Mouse (Mus musculus) heart, embryonic 10.5 days (tissue): ENCODE measurements around the gene Asz1. TPM values are rescaled to one million over a fixed set of nuclear protein-coding genes. Genes with fewer than 3 reads are reported as not detected.

Experiments used
- DNase-seq: peaks from one replicate; pipeline ENCODE4 v3.0.0-alpha.2; 2017; ENCODE audit warnings: low spot score
- H3K27ac ChIP-seq: fragments of 300-500 bp; sonication (generic); 2 replicates; pipeline ENCODE4 v1.5.1; 2016; ENCODE audit warnings: mild to moderate bottlenecking
- H3K27me3 ChIP-seq: fragments of 300-500 bp; sonication (generic); 2 replicates; pipeline ENCODE4 v1.6.1; 2016; ENCODE audit warnings: mild to moderate bottlenecking; ENCODE audit not compliant: poor library complexity, insufficient read depth, severe bottlenecking
- H3K36me3 ChIP-seq: fragments of 300-500 bp; sonication (generic); 2 replicates; pipeline ENCODE4 v1.6.1; 2016; ENCODE audit warnings: mild to moderate bottlenecking, moderate library complexity
- H3K4me1 ChIP-seq: fragments of 300-500 bp; sonication (generic); 2 replicates; pipeline ENCODE4 v1.6.1; 2016; ENCODE audit warnings: mild to moderate bottlenecking
- H3K4me3 ChIP-seq: fragments of 300-500 bp; sonication (generic); 2 replicates; pipeline ENCODE4 v1.5.1; 2016; ENCODE audit warnings: mild to moderate bottlenecking, moderate library complexity
- H3K9me3 ChIP-seq: fragments of 300-500 bp; sonication (generic); 2 replicates; pipeline ENCODE4 v1.6.1; 2016; ENCODE audit warnings: mild to moderate bottlenecking, moderate library complexity
- WGBS: fragments of 180-500 bp; shearing (Covaris S2); methylation state at CpG from one replicate; pipeline ENCODE4 v1.1.7; 2016; 5-methylcytosine and 5-hydroxymethylcytosine counted together
- polyA plus RNA-seq: library from polyadenylated mRNA; unstranded; fragments of >200 nt; fragmentation: Nextera tagmentation; extraction: Ambion mirVana; gene quantifications from 2 replicates; pipeline ENCODE4 v1.2.1, GENCODE M21; 2016

Gene Asz1
- polyA plus RNA-seq, 1 experiment from 2014 or later: 0.26 TPM

DNA sequence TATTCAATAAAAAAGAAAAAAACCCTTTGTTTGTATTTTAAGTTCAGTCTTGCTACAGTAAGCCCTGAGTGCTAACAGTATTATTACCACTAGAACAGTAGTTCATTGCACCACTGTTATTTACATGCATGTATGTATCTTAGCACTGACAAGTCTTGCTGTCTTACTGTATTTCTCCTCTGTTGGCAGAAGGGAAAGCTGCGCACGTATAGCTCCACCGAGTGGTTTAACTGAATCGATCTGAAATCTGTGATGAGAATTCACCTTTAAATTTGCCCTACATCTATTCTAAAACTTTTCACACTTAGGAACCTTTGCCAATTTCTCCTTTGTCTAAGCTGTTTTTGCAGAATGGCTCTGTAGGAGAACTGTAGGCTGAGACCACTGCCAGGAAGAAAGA, 64.6 kb downstream of the Asz1 start:
- H3K36me3 ChIP-seq: no peaks in the 10 kb centered on the region
- no peak for DNase-seq
- H3K4me1 ChIP-seq: no peaks in the 10 kb centered on the region
- no peak overlapping the region for H3K27ac ChIP-seq
- WGBS: 79% methylated on average over 4 of the region's 4 CpGs
- H3K27me3 ChIP-seq: no peaks in the 10 kb centered on the region
- H3K4me3 ChIP-seq: no peak overlapping the region
- H3K9me3 ChIP-seq: no peaks in the 10 kb centered on the region

GRCm38 (mm10) chr6:18043172-18043571, 65.7 kb downstream of the Asz1 start:
- no peaks in the 10 kb centered on the region for H3K4me1 ChIP-seq
- no peak overlapping the region for H3K27ac ChIP-seq
- H3K36me3 ChIP-seq: no peaks in the 10 kb centered on the region
- no peak overlapping the region for H3K4me3 ChIP-seq
- 75% methylated on average over 5 of the region's 5 CpGs for WGBS
- H3K9me3 ChIP-seq: no peaks in the 10 kb centered on the region
- no peaks in the 10 kb centered on the region for H3K27me3 ChIP-seq
- no peak for DNase-seq

DNA sequence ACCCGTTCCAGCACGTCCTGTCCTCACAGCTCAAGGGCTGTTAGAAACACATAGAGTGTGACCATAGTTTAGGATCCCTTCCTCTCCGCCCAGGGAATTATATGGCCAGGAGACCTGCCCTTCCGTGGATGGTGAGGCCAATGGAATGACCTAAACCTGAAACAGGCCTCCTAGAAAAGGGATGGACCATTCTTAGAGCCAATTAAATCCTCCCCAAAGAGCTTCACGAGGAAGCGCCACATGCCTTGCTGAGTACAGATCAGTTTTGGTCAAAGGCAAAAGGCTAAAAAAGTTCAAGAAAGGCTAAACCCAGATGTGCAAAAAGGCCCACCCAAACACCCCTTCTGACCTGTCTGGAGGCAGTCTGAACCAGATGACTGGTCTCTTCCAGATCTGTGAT, 76.6 kb downstream of the Asz1 start:
- peaks cover 43% of the 10 kb centered on the region for H3K27me3 ChIP-seq
- no peaks in the 10 kb centered on the region for H3K9me3 ChIP-seq
- H3K27ac ChIP-seq: peak overlapping the region; percentile 78; the same call in 1 of the 2 replicates
- H3K36me3 ChIP-seq: no peaks in the 10 kb centered on the region
- peaks cover 20% of the 10 kb centered on the region for H3K4me1 ChIP-seq
- peak overlapping the region; percentile 71 for H3K4me3 ChIP-seq
- WGBS: 26% methylated on average over 6 of the region's 6 CpGs
- DNase-seq: no peak

DNA sequence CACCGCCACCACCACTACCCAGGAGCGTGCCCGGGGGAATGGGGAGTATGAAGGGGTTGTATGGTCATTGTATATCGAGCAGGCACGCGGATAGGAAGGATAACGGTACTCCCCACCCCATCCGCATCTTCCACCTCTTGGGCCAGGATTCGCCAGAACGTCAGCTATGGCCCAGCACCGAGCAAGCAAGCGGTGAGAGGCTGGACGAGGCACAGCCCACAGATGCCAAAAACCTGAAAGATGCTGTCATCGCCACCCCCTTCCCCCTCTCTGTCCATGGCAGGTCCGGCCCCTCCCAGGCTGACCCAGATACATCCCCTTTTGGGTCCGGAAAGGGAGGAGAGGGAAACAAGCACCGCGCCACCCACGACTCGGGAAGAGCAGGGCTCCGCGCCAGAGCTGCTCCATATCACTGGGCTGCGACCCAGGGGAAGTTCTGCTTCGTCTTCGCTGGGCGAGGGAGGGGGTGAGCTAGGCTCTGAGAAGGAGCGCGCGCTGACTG, 77.3 kb downstream of the Asz1 start:
- Histone ChIP-seq H3K9me3 (no peaks in the 10 kb centered on the region), H3K4me3 (peak overlapping the region; percentile 71), H3K27me3 (peaks cover 43% of the 10 kb centered on the region), H3K4me1 (peaks cover 20% of the 10 kb centered on the region), H3K36me3 (no peaks in the 10 kb centered on the region), H3K27ac (peak overlapping the region; percentile 78)
- DNase-seq: no peak
- WGBS: under 1% methylated on average over 28 of the region's 29 CpGs

DNA sequence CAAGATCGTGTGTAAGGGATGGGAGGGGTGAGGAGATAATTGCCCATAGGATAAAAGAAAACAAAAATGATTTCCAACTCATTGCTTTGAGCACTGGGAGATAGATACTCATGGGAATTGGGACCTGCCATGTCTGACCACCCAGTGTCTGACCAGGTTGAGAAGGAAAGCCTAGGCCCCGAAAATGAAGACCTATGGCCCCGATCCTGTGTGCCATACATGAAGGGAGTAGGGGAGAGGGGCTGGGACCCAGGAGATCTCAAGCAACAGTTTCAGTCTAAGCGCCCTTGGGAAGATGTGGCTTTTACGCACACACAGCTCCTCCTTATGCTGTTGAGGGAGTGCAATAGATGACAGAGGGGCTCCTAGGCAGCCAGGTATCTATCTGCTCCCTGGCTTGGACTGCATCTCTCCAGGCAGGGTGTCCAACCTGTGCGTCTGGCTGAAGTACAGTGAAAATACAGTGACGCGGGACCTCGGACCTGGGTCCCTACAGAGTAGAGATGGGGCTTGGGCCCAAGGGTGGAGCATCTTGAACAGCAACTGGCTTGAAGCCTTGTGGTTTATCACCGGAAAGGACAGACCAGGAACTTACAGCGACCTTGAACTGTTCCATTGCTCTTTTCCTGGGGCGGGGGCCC, 77.9 kb downstream of the Asz1 start:
- no peak for DNase-seq
- no peaks in the 10 kb centered on the region for H3K36me3 ChIP-seq
- no peaks in the 10 kb centered on the region for H3K9me3 ChIP-seq
- WGBS: 6% methylated on average over 12 of the region's 12 CpGs
- peaks cover 20% of the 10 kb centered on the region for H3K4me1 ChIP-seq
- peak overlapping the region; percentile 78 for H3K27ac ChIP-seq
- peaks cover 43% of the 10 kb centered on the region for H3K27me3 ChIP-seq
- peak overlapping the region; percentile 71 for H3K4me3 ChIP-seq

DNA sequence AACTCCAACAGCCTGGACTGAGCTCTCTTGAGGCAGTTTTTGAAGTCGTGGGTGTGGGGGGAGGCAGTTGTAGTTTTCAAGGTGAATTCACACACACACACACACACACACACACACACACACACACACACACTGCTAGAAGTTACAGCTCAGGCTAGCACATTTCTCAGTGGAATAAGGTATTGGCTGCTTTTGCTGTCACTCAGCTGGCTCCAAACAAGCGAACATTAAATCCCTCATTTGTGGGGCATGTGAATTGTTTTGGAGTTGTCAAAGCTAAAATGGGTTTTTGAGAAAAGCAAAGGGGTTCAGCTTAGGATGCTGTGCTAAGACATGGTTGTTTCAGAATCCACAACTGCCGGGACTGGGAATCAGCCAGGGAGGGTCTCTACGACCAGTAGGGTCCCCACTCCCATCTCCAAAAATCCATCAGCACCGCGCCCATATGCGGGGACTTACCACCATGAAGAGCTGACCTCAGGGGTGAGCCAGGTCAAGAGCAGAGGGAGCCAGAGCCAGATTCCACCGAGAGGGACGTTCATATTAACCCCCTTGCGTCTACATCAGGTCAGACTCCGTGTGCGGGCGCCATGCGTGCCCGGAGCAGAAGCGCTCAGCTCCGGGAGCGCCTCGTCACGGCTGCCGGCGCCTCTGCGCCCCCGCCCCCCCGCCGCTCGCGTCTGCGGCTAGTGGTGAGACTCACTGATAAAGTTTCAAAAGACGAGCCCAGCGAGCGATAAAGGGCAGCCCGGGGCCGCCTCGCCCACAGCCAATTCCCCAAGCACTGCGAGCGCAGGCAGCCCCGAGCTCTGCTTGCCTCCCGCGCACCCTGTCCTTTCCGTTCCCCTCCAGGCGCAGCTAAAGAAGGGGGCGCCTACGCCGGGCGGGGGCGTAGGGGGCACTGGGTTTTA, 78.9 kb downstream of the Asz1 start, which contains the start of gene Wnt2:
Gene Wnt2 (minus strand): TSS at position 840 of the 911 bp plus-strand sequence.
- peak within 1 kb of the TSS; percentile 78 for H3K27ac ChIP-seq
- H3K4me1 ChIP-seq: peaks cover 20% of the 10 kb centered on the region
- no peak for DNase-seq
- under 1% methylated on average over 47 of the region's 47 CpGs for WGBS
- H3K27me3 ChIP-seq: peaks cover 43% of the 10 kb centered on the region
- no peaks in the 10 kb centered on the region for H3K36me3 ChIP-seq
- H3K9me3 ChIP-seq: no peaks in the 10 kb centered on the region
- peak within 1 kb of the TSS; percentile 71 for H3K4me3 ChIP-seq

- H3K9me3 ChIP-seq: no peaks in the 10 kb centered on the region
- H3K36me3 ChIP-seq: no peaks in the 10 kb centered on the region
- 87% methylated on average over 8 of the region's 8 CpGs for whole genome bisulfite sequencing
- H3K4me1 ChIP-seq: no peaks in the 10 kb centered on the region
- DNase-seq: no peak
- peaks cover 10% of the 10 kb centered on the region for H3K27me3 ChIP-seq
- H3K4me3 ChIP-seq: no peak overlapping the region
- H3K27ac ChIP-seq: no peak overlapping the region
Measured at GRCm38 (mm10) chr6:18024133-18024794, 84.6 kb downstream of the Asz1 start.

- H3K36me3 ChIP-seq: no peaks in the 10 kb centered on the region
- H3K4me3 ChIP-seq: no peak overlapping the region
- H3K27me3 ChIP-seq: no peaks in the 10 kb centered on the region
- 79% methylated on average over 7 of the region's 7 CpGs for whole genome bisulfite sequencing
- H3K4me1 ChIP-seq: 0 out of 2 replicates have a peak, but pooled peaks cover 4% of the 10 kb centered on the region
- no peaks in the 10 kb centered on the region for H3K9me3 ChIP-seq
- DNase-seq: no peak
- no peak overlapping the region for H3K27ac ChIP-seq
Measured at GRCm38 (mm10) chr6:18013346-18013745, 95.5 kb downstream of the Asz1 start.

GRCm38 (mm10) chr6:18007356-18007755, 101.5 kb downstream of the Asz1 start:
- H3K4me1 ChIP-seq: peaks cover 15% of the 10 kb centered on the region
- no peak overlapping the region for H3K27ac ChIP-seq
- no peak overlapping the region for H3K4me3 ChIP-seq
- DNase-seq: no peak
- H3K27me3 ChIP-seq: no peaks in the 10 kb centered on the region
- 69% methylated on average over 3 of the region's 3 CpGs for WGBS
- H3K36me3 ChIP-seq: no peaks in the 10 kb centered on the region
- H3K9me3 ChIP-seq: no peaks in the 10 kb centered on the region

DNA sequence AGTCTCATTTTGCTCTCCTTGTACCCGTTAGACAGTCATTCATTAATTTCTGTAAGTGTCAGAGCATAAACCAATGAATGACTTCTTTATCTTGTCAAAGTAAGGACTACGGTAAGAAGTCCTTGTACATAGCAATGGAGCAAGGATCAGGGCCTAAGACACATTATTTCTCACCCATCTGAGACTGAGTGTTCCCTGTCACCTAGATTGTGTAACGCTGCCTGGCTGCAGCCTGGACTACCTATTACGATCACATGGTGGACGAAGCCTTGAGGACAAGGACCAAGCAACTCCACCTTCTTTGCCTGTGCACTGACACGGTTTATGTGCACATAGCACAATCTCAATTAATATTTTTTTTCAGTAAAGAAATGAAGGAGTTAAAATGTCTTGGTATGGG, 106.8 kb downstream of the Asz1 start:
- no peak for DNase-seq
- H3K4me1 ChIP-seq: peaks cover 5% of the 10 kb centered on the region
- H3K9me3 ChIP-seq: no peaks in the 10 kb centered on the region
- H3K27ac ChIP-seq: no peak overlapping the region
- H3K27me3 ChIP-seq: no peaks in the 10 kb centered on the region
- 88% methylated on average over 6 of the region's 6 CpGs for WGBS
- no peak overlapping the region for H3K4me3 ChIP-seq
- H3K36me3 ChIP-seq: no peaks in the 10 kb centered on the region
